Mouse (Mus musculus) 416B (cell line): ENCODE data around the gene Zfp324.

Experiments
- DNase-seq: peaks from one replicate; pipeline ENCODE4 v3.0.0; 2011; ENCODE audit warnings: low read depth

Gene Zfp324

GRCm38 (mm10) chr7:13009143-13010004 lies 43.7 kb downstream of the Zfp324 start:
- peak; percentile 99 for DNase-seq

- DNase-seq, result peak; percentile 36
These were observed 44.6 kb downstream of the Zfp324 start, which contains the start of gene Zbtb45 for GRCm38 (mm10) chr7:13010005-13010908. TSS of gene Zbtb45 (minus strand) at chr7:13010034.

GRCm38 (mm10) chr7:13013671-13014070 lies 48.0 kb downstream of the Zfp324 start:
- DNase-seq, result no peak

- DNase-seq, result no peak
These were observed 48.7 kb downstream of the Zfp324 start for GRCm38 (mm10) chr7:13014275-13014839.

GRCm38 (mm10) chr7:13015217-13015616 lies 49.6 kb downstream of the Zfp324 start:
- no peak for DNase-seq

- DNase-seq, result peak; percentile 96
These were observed 57.3 kb downstream of the Zfp324 start for GRCm38 (mm10) chr7:13022773-13023535.
